Comparison of ENCODE assay signal across 9 mouse cellular contexts in genomic region chr9:67832046-67832605, GRCm38 (mm10). TPM values are rescaled to one million over a fixed set of nuclear protein-coding genes. Genes with fewer than 3 reads are reported as not detected.
DNase-seq lines count a peak whose midpoint lies in the region; ATAC-seq lines count a peak whose summit lies in the region.
"Had no signal": no experiment of that assay in that cellular context is flagged by ENCODE, and none has a peak within 500 bp of the region (broad histone marks: within the 10 kb centered on the region; RNA-seq: fewer than 3 reads in every experiment).

Gene C2cd4a (minus strand): TSS chr9:67832330.

- no peaks in the 10 kb centered on the region for H3K9me3 ChIP-seq in midbrain, embryonic 15.5 days

- peak within 1 kb of the TSS; percentile 75 for H3K4me2 ChIP-seq in midbrain, embryonic 15.5 days

- intact Hi-C loops in gastrocnemius, postnatal 36 days (cut with DNase I) = no loop called here

- H3K27me3 ChIP-seq in midbrain, embryonic 15.5 days (replicated peaks) = peaks cover 48% of the 10 kb centered on the region

- H3K4me1 ChIP-seq in brown adipose tissue, adult 24 weeks (ENCODE audit: control insufficient read depth, insufficient read depth, insufficient read length, low read length) = no peaks in the 10 kb centered on the region
- peaks cover 21% of the 10 kb centered on the region for H3K4me1 ChIP-seq in midbrain, embryonic 15.5 days

- H3K9ac ChIP-seq in midbrain, embryonic 15.5 days = peak within 1 kb of the TSS; percentile 40

- 3% methylated on average over 20 of the region's 20 CpGs for WGBS in midbrain, embryonic 15.5 days

- no peak within 1 kb of the TSS for H3K27ac ChIP-seq in brown adipose tissue, adult 24 weeks (replicated peaks; ENCODE audit: low read depth, low read length)
- H3K27ac ChIP-seq in midbrain, embryonic 15.5 days = peak within 1 kb of the TSS; percentile 23; the same call in 1 of the 2 replicates

- H3K36me3 ChIP-seq in midbrain, embryonic 15.5 days (replicated peaks) = no peaks in the 10 kb centered on the region

- peak; percentile 32 to 38 for DNase-seq in cerebellum, postnatal 14 days
- no peak for DNase-seq in cerebellum, adult 8-10 months
- peak; percentile 25 to 29 for DNase-seq in gastrocnemius, postnatal 36 days
- peak; percentile 31 to 62 for DNase-seq in kidney, postnatal 25 days
- no peak for DNase-seq in adipocyte (ENCODE audit: low spot score)

- peak within 1 kb of the TSS; percentile 61 for H3K4me3 ChIP-seq in brown adipose tissue, adult 24 weeks (ENCODE audit: insufficient read depth, low read depth, low read length)
- H3K4me3 ChIP-seq in midbrain, embryonic 15.5 days = peak within 1 kb of the TSS; percentile 59

- no peak for ATAC-seq in midbrain, embryonic 15.5 days (replicated peaks)
- ATAC-seq in activated CD4-positive, CD25-positive, alpha-beta regulatory T cell, adult 4 months = no peak

RNA-seq across cellular contexts. Expression of gene C2cd4a, which starts in this region (rescaled TPM):
- not detected in 2 replicates for polyA plus RNA-seq in brown adipose tissue, adult 24 weeks (2012; ENCODE audit: insufficient read depth, insufficient read length, missing spikeins)
- total RNA-seq in gastrocnemius, postnatal 36 days (2021) = under 1 TPM in 1 of 2 experiments, not detected in 1; 0.42 TPM
- 0.27 and 0.45 TPM in 2 replicates for polyA plus RNA-seq in midbrain, embryonic 15.5 days (2015; fragmentation: Nextera tagmentation; extraction: Ambion mirVana)
- not detected for polyA plus RNA-seq in activated CD4-positive, CD25-positive, alpha-beta regulatory T cell, adult 4 months (2017; shearing (Covaris generic))
- total RNA-seq: heart, adult 18-20 months had no signal

Comparison
In these comparisons a context has a peak if more than half of its experiments do, and no peak if none do; other contexts are left out.
1. DNase-seq: peak in cerebellum, postnatal 14 days (2 of 2) and kidney, postnatal 25 days (2 of 2); none in cerebellum, adult 8-10 months (single experiment) and adipocyte (single experiment).
2. Peak in DNase-seq in gastrocnemius, postnatal 36 days; RNA of the gene not detected or under 1 TPM.